Mouse (Mus musculus): Measurements from ENCODE around the gene Zfp451.

GRCm38 (mm10) chr1:33776175-33776611, 38.2 kb downstream of the Zfp451 start:
- TF ChIP-seq CTCF (IDR thresholded peaks at IDR 0.05; ENCODE audit: insufficient read depth, low read depth, low read length): no peak
- TF ChIP-seq POLR2A (IDR thresholded peaks at IDR 0.05; ENCODE audit: insufficient read depth, low read depth, low read length): no peak

Data from olfactory bulb, adult 2 months (tissue).